Mouse (Mus musculus) ES-E14 (cell line): ENCODE results near the gene Itga6. TPM values are rescaled to one million over a fixed set of nuclear protein-coding genes. Genes with fewer than 3 reads are reported as not detected.

Experiments
- DNase-seq: peaks from one replicate; pipeline ENCODE4 v3.0.0-alpha.2; 2013; ENCODE audit warnings: low read depth, low spot score
- H3K27ac ChIP-seq: 2 replicates; pipeline ENCODE4 v1.5.1; 2012; ENCODE audit warnings: low read depth, mild to moderate bottlenecking, low read length, moderate library complexity, mixed read lengths; ENCODE audit not compliant: poor library complexity, insufficient read depth, severe bottlenecking
- H3K36me3 ChIP-seq: 2 replicates; pipeline ENCODE4 v1.6.1; 2012; ENCODE audit warnings: mild to moderate bottlenecking, low read length, moderate library complexity, mixed read lengths; ENCODE audit not compliant: control insufficient read depth, poor library complexity, insufficient read depth, severe bottlenecking
- H3K4me1 ChIP-seq, 2 experiments: fragments of 150-350 bp in 1 of 2; sonication (generic) in 1 of 2; 2 replicates each; pipeline ENCODE4 v1.6.1; 2012; ENCODE audit warnings: low read length in 2 of 2, mild to moderate bottlenecking in 1 of 2, mixed read lengths in 1 of 2; ENCODE audit not compliant: control insufficient read depth in 2 of 2, insufficient read depth in 2 of 2, poor library complexity in 1 of 2
- H3K4me3 ChIP-seq, 2 experiments: fragments of 150-350 bp in 1 of 2; sonication (generic) in 1 of 2; 2 replicates each; pipeline ENCODE4 v1.5.1; 2012; ENCODE audit warnings: low read length in 2 of 2, low read depth in 1 of 2, mild to moderate bottlenecking in 1 of 2, mixed read lengths in 1 of 2; ENCODE audit not compliant: insufficient read depth in 1 of 2, poor library complexity in 1 of 2, severe bottlenecking in 1 of 2
- H3K9ac ChIP-seq: 2 replicates; pipeline ENCODE4 v1.6.1; 2012; ENCODE audit warnings: low read depth, mild to moderate bottlenecking, low read length, mixed read lengths; ENCODE audit not compliant: poor library complexity, insufficient read depth, severe bottlenecking
- H3K9me3 ChIP-seq: fragments of 150-350 bp; sonication (generic); 2 replicates; pipeline ENCODE4 v1.6.1; 2012; ENCODE audit warnings: low read depth, mild to moderate bottlenecking, low read length; ENCODE audit not compliant: control insufficient read depth, insufficient read depth
- CHD2 ChIP-seq: IDR thresholded peaks from 2 replicates; pipeline ENCODE4 v1.6.1; 2014; ENCODE audit warnings: mild to moderate bottlenecking, low read depth, low read length, inconsistent platforms
- HCFC1 ChIP-seq: IDR thresholded peaks from 2 replicates; pipeline ENCODE4 v1.6.1; 2012; ENCODE audit warnings: low read length, inconsistent platforms, borderline replicate concordance; ENCODE audit not compliant: insufficient read depth
- MAFK ChIP-seq: IDR thresholded peaks from 2 replicates; pipeline ENCODE4 v1.6.1; 2014; ENCODE audit warnings: mild to moderate bottlenecking, low read depth, low read length, inconsistent platforms; ENCODE audit not compliant: insufficient read depth
- ZC3H11A ChIP-seq: IDR thresholded peaks from 2 replicates; pipeline ENCODE4 v1.6.1; 2012; ENCODE audit warnings: low read depth, mild to moderate bottlenecking, inconsistent platforms, low read length, borderline replicate concordance
- ZNF384 ChIP-seq: IDR thresholded peaks from 2 replicates; pipeline ENCODE4 v1.6.1; 2012; ENCODE audit warnings: low read depth, low read length, inconsistent platforms
- in situ Hi-C, 2 experiments: fragments of 600-800 bp; cut with MboI; formaldehyde crosslinking; loops; one replicate each; pipeline ENCODE4 v1.15.1; 2025; ENCODE audit warnings: low sequenced_read_pairs in 2 of 2, inconsistent platforms in 1 of 2; ENCODE audit not compliant: unreplicated experiment in 2 of 2
- total RNA-seq: library from RNA; depleted of rRNA; stranded (reverse); fragments of 300-350 nt; gene quantifications from 2 replicates; pipeline ENCODE4 v1.2.3, GENCODE M21; 2012

The Itga6 gene
- total RNA-seq, 1 experiment: 169 TPM

DNA sequence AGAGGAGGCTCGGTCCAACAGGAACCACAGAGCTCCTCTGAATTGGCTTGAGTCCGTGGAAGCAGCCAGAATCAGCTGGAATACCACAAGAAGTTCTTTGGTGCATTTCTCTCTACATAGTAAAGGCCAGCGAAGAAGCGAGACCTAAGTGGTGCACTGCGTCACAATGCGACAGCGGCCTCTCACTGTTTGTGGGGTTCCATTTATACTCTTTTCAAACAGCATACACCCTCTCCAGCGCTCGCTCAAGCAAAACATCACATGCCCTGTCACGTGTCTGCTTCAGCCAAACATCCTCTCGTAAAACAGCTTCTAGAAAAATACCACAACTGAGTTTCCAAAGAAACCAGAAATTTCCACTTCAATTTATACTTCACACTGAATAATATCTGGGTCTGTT is 64.6 kb downstream of the Itga6 start:
- Histone ChIP-seq H3K9me3 (no peaks in the 10 kb centered on the region), H3K36me3 (no peaks in the 10 kb centered on the region; the same call in 1 of the 2 replicates), H3K4me1 (peaks cover 22 to 36% of the 10 kb centered on the region in 2 experiments), H3K9ac (no peak overlapping the region), H3K4me3 (no peak overlapping the region), H3K27ac (no peak overlapping the region)
- no peak for DNase-seq
- in situ Hi-C loops: no loop called here
- TF ChIP-seq HCFC1 (no peak), ZNF384 (no peak), CHD2 (no peak), MAFK (no peak), ZC3H11A (no peak)

DNA sequence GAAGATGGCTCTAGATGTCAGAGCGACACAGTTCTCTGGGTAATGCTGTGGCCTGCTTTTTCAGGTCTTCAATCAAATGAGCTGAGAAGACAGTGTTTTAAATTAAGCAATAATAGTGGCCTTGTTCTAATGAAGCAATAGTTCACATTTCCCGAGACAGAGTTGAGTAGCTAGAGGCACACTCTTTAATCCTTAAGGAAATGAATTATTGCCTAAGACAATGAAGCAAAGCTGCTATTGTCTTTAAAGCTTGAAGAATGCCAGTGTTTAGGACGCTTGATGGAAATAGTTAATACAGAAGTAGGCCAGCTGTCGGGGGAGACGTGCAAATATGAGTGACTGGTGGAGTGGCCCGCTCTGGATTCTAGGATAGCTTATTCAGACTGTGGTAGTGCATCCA is 65.5 kb downstream of the Itga6 start:
- Histone ChIP-seq H3K9me3 (no peaks in the 10 kb centered on the region), H3K4me1 (peaks cover 22 to 30% of the 10 kb centered on the region in 2 experiments), H3K27ac (no peak overlapping the region), H3K36me3 (no peaks in the 10 kb centered on the region; the same call in 1 of the 2 replicates), H3K4me3 (no peak overlapping the region), H3K9ac (no peak overlapping the region)
- TF ChIP-seq CHD2 (no peak), HCFC1 (no peak), ZC3H11A (no peak), MAFK (no peak), ZNF384 (no peak)
- in situ Hi-C loops: no loop called here
- DNase-seq: no peak

DNA sequence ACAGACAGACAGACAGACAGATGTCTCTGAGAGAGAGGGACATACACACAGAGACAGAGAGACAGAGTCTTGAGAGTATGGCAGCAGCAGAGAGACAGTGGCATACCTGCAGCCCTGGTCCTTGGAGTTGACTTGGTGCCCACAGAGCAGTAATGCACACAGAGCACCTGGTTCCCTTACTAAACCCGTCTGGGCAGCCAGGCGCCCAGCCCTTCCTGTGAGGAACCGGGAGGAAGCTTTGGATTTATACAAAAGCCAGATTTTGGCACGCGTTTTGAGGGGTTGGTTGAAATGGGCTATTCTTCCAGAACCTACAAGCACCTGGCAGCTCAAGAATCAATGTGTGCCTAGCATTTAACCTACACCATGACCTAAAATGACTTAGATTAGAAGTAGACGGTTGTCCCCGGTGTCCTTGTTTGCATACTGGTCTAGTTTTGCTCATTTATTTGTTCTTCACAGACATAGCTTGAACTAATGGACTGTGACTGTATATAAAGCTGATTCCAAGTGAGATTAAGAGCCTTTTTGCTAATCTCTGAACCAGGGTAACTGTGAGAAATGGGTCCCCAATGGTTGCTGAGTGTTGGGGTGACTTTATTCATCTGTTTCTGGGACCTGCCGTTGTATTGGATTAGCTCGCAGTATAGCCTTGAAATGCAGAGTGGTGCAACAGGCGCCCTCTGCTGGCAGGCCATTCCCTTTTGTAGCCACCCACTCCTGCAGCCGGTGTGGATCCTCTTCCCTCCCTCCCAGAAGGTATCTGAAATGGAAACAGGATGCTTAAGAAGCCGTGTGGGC is 67.0 kb downstream of the Itga6 start:
- H3K27ac ChIP-seq: no peak overlapping the region
- in situ Hi-C loops: no loop called here
- no peak overlapping the region; the same call in 1 of the 2 replicates for H3K9ac ChIP-seq
- no peaks in the 10 kb centered on the region for H3K9me3 ChIP-seq
- no peak for DNase-seq
- H3K4me1 ChIP-seq: peaks cover 16 to 31% of the 10 kb centered on the region in 2 experiments
- no peaks in the 10 kb centered on the region; the same call in 1 of the 2 replicates for H3K36me3 ChIP-seq
- no peak overlapping the region for H3K4me3 ChIP-seq
- TF ChIP-seq MAFK (no peak), ZC3H11A (peak; percentile 75)

DNA sequence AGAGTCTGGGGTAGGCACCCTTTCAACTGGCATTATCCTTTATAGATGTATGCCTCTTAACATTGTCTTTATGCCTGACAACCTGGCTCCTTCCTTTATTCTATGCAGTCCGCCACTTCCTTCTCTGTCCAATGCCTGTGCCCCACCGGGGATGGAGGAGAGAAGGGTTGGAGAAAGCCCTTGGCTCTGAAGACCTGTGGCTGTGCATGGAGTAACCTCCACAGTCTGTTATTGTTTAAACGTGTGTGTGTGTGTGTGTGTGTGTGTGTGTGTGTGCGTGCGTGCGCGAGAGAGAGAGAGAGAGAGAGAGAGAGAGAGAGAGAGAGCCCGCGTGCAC is 67.6 kb downstream of the Itga6 start:
- no peak overlapping the region for H3K27ac ChIP-seq
- in situ Hi-C loops: no loop called here
- no peak overlapping the region for H3K9ac ChIP-seq
- H3K36me3 ChIP-seq: no peaks in the 10 kb centered on the region; the same call in 1 of the 2 replicates
- peaks cover 16 to 27% of the 10 kb centered on the region in 2 experiments for H3K4me1 ChIP-seq
- TF ChIP-seq ZC3H11A (no peak), HCFC1 (no peak), CHD2 (no peak), MAFK (no peak), ZNF384 (no peak)
- H3K4me3 ChIP-seq: no peak overlapping the region
- no peaks in the 10 kb centered on the region for H3K9me3 ChIP-seq
- no peak for DNase-seq
